Mouse (Mus musculus) heart, adult 2 months (tissue): ENCODE results near the gene Pak6. TPM values are rescaled to one million over a fixed set of nuclear protein-coding genes. Genes with fewer than 3 reads are reported as not detected.
A peak's percentile ranks its signal among the peaks of the same experiment; 100 is the strongest.

ENCODE experiments used
- DNase-seq, 2 experiments: peaks; one replicate each; pipeline ENCODE4 v3.0.0; 2021
- H3K27ac ChIP-seq: fragments of 200-600 bp; 2 replicates; pipeline ENCODE4 v1.8.1; 2022
- H3K27me3 ChIP-seq: fragments of 200-500 bp; 2 replicates; pipeline ENCODE4 v1.6.1; 2012; ENCODE audit warnings: mild to moderate bottlenecking, low read length, inconsistent platforms, mixed read lengths; ENCODE audit not compliant: control insufficient read depth, insufficient read depth
- H3K36me3 ChIP-seq: fragments of 200-500 bp; 2 replicates; pipeline ENCODE4 v1.6.1; 2012; ENCODE audit warnings: low read length, inconsistent platforms; ENCODE audit not compliant: control insufficient read depth, insufficient read depth
- H3K4me1 ChIP-seq: fragments of 200-500 bp; 2 replicates; pipeline ENCODE4 v1.6.1; 2011; ENCODE audit warnings: low read length; ENCODE audit not compliant: control insufficient read depth, insufficient read depth
- H3K4me3 ChIP-seq: fragments of 200-600 bp; 2 replicates; pipeline ENCODE4 v1.8.1; 2022
- H3K79me2 ChIP-seq: fragments of 200-500 bp; replicated peaks from 2 replicates; pipeline ENCODE4 v1.6.1; 2012; ENCODE audit warnings: mild to moderate bottlenecking, inconsistent platforms, low read length, moderate library complexity, mixed read lengths; ENCODE audit not compliant: control insufficient read depth, insufficient read depth
- H3K9ac ChIP-seq: fragments of 200-500 bp; 2 replicates; pipeline ENCODE4 v1.6.1; 2012; ENCODE audit warnings: low read depth, mild to moderate bottlenecking, control low read depth, inconsistent platforms, low read length, mixed read lengths
- CTCF ChIP-seq: fragments of 200-600 bp; IDR thresholded peaks from 2 replicates; pipeline ENCODE4 v1.8.1; 2022; ENCODE audit warnings: antibody characterized with exemption, mild to moderate bottlenecking, moderate library complexity
- EP300 ChIP-seq: fragments of 200-500 bp; IDR thresholded peaks from 2 replicates; pipeline ENCODE4 v1.6.1; 2011; ENCODE audit warnings: low read depth, low read length, control low read depth; ENCODE audit not compliant: insufficient read depth
- POLR2A ChIP-seq: fragments of 200-500 bp; IDR thresholded peaks from 2 replicates; pipeline ENCODE4 v1.6.1; 2011; ENCODE audit warnings: mild to moderate bottlenecking, low read depth, low read length, control low read depth; ENCODE audit not compliant: insufficient read depth
- WGBS: fragments of 180-500 bp; shearing (Covaris S2); methylation state at CpG from one replicate; pipeline ENCODE4 v1.1.7; 2018; 5-methylcytosine and 5-hydroxymethylcytosine counted together
- intact Hi-C: fragments of 180-260 bp; cut with DNase I; formaldehyde crosslinking; loops from one replicate; pipeline ENCODE4 v1.15.1; 2025
- long read RNA-seq: library from polyadenylated mRNA; stranded (forward); transcript quantifications from one replicate; pipeline ENCODE4 v2.0.0, GENCODE M21; 2021
- polyA plus RNA-seq: library from polyadenylated mRNA; depleted of rRNA; stranded (reverse); fragments of >200 nt; gene quantifications from 2 replicates; pipeline ENCODE4 v1.2.3, GENCODE M21; 2012; rRNA removed
- total RNA-seq, 2 experiments: library from RNA; stranded (reverse); gene quantifications; 2 replicates each; pipeline ENCODE4 v1.2.3; 2021

The Pak6 gene
- total RNA-seq (1 to 10 TPM; 6.1 to 8.1 TPM), polyA plus RNA-seq (11.1 and 12.7 TPM in 2 replicates)
- long read RNA-seq, partial matches to known transcripts: 6 of 10 reads
- long read RNA-seq, other reads (novel, unspliced or antisense): 4 of 10 reads

DNA sequence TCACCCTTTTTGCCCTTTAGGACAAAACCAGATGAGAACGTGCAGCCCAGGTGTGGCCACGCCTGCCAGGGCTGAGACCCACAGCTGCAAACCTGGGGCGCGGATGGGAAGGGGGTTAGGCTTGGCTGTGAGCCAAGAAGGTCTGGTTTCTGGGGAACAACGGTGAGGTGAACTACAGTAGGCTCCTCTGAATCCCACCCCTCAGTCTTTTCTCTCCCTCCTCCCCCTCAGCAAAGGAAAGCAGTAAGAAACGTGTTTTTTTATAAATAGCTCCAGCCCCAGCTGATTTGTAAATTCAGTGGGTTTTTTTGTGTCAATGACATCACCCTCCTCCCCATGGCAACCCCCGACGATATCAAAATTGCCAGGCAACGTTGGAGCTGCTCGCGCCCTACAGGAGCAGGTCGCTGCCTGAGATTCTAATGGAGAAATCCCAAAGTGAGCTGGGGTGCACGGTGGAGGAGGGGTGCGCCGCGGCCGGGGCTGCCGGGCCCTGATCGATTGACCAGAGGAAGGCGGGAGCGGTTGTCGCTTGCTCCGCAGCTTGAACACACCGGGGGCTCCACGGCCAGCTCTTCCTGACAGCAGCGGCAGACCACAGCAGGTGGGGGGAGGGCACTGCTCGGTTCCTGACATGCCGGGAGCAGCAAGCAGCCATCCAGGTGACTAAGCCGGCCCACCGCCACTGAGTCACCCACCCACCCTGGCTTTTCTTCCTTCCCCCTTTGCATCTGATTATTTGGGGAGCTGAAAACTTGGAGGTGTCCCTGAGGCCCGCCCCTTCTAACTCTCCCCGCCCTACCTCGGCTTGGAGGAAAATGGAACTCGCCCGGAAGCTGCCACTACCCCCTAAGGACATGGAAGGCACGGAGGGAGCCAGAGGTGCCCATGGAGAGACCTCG lies at the start of gene Pak6:
Gene Pak6 (plus strand): TSS at position 402 of the 902 bp plus-strand sequence.
- no peaks in the 10 kb centered on the region for H3K79me2 ChIP-seq
- H3K4me3 ChIP-seq: peak within 1 kb of the TSS; percentile 48
- TF ChIP-seq POLR2A: no peak
- TF ChIP-seq CTCF: no peak
- no peak for TF ChIP-seq EP300
- peaks cover 8% of the 10 kb centered on the region for H3K4me1 ChIP-seq
- H3K27ac ChIP-seq: peak within 1 kb of the TSS; percentile 64
- intact Hi-C loops: no loop called here
- no peaks in the 10 kb centered on the region; the same call in 1 of the 2 replicates for H3K27me3 ChIP-seq
- WGBS: 5% methylated on average over 37 of the region's 37 CpGs
- peak within 1 kb of the TSS; percentile 51 for H3K9ac ChIP-seq
- DNase-seq: peak in 1 of 2 experiments; percentile 18
- H3K36me3 ChIP-seq: no peaks in the 10 kb centered on the region

DNA sequence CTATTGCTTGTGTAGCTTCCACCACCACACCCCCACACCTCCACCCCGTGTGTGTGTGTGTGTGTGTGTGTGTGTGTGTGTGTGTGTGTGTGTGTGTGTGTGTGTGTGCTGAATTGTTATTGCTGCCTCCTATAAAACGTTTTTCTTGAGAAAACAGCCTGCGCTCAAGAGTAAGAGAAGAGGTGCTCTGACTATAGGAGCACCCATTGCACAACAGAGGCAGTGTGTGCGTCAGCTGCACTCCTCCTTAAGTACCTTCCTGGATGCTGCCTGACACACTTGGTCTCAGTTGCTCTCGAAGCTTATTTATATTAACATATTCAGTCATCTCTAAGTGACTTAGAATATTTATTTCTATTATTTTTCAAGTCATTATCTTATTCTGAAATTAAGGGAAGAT lies 45.1 kb upstream of the Pak6 start:
- Histone ChIP-seq H3K79me2 (no peaks in the 10 kb centered on the region), H3K36me3 (no peaks in the 10 kb centered on the region), H3K27me3 (no peaks in the 10 kb centered on the region), H3K9ac (no peak overlapping the region), H3K4me3 (no peak overlapping the region), H3K27ac (no peak overlapping the region), H3K4me1 (no peaks in the 10 kb centered on the region)
- no peak for TF ChIP-seq EP300
- no peak for TF ChIP-seq POLR2A
- TF ChIP-seq CTCF: no peak
- WGBS: 78% methylated on average over 5 of the region's 5 CpGs
- intact Hi-C loops: no loop called here
- no peak for DNase-seq

DNA sequence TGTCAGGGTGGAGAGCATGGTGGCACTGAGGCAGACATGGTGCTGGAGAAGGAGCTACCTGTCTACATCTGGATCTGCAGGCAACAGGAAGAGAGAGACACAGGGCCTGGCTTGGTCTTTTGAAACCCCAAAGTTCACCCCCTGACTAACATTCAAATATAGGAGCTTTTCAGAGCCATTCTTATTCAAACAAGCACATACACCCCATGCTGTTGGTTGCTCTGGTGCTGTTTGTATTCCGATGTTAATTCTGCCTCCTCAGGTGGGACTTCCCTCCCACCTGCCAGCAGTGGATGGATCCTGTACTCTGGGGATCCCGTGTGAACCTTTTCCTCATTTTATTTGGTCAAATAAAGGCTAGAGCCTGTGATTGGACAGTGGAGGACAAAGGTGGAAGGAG lies 43.0 kb upstream of the Pak6 start:
- Histone ChIP-seq H3K27ac (no peak overlapping the region), H3K27me3 (no peaks in the 10 kb centered on the region), H3K36me3 (no peaks in the 10 kb centered on the region), H3K79me2 (no peaks in the 10 kb centered on the region), H3K4me1 (no peaks in the 10 kb centered on the region), H3K9ac (no peak overlapping the region), H3K4me3 (no peak overlapping the region)
- intact Hi-C loops: no loop called here
- 79% methylated on average over 2 of the region's 2 CpGs for WGBS
- no peak for DNase-seq
- TF ChIP-seq POLR2A (no peak), EP300 (no peak), CTCF (no peak)

DNA sequence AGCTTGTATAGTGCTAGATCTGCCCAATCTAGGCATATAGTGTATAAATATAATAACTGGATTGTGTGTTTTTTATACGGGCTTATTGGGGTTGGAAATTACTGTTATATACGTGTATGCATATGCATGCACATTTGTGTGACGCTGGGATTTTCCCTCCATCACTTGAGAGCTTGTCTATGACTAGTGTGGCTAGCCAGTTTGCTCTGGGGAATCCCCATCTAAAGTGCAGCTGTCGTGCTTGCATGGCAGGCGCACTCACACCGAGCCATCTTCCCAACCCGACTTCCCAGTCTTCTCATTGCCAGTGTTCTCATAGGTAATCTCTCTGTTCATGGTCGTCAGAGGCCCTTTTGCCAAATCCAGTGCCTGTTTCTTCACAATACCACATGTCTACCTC lies 42.5 kb upstream of the Pak6 start:
- Histone ChIP-seq H3K27ac (no peak overlapping the region), H3K27me3 (no peaks in the 10 kb centered on the region), H3K4me3 (no peak overlapping the region), H3K4me1 (no peaks in the 10 kb centered on the region), H3K79me2 (no peaks in the 10 kb centered on the region), H3K36me3 (no peaks in the 10 kb centered on the region), H3K9ac (no peak overlapping the region)
- TF ChIP-seq EP300: no peak
- TF ChIP-seq POLR2A: no peak
- no peak for TF ChIP-seq CTCF
- intact Hi-C loops: no loop called here
- DNase-seq: no peak
- 88% methylated on average over 8 of the region's 8 CpGs for WGBS

DNA sequence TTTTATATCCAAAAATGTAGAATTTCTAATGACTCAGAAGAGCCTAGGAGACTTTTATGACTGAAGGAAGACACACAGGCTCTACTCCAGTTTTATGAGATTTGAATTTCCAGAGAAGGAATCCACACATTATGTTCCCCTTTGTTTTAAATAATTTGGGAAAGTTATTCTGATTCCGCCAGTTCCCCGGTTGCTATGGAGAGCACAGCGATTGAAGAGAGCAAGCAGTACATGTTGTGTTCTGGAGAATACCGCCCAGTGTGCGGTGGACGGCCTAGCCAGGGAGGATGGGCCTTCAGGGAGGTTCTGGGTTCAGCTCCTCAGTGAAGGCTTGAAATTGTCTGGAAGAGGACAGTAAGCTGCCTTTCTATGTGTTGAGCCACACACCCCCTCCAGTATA lies 33.8 kb upstream of the Pak6 start:
- H3K79me2 ChIP-seq: no peaks in the 10 kb centered on the region
- H3K4me3 ChIP-seq: no peak overlapping the region
- H3K36me3 ChIP-seq: no peaks in the 10 kb centered on the region
- no peak for DNase-seq
- H3K4me1 ChIP-seq: no peaks in the 10 kb centered on the region
- intact Hi-C loops: no loop called here
- no peak for TF ChIP-seq CTCF
- TF ChIP-seq POLR2A: no peak
- no peak for TF ChIP-seq EP300
- no peaks in the 10 kb centered on the region for H3K27me3 ChIP-seq
- H3K27ac ChIP-seq: no peak overlapping the region
- H3K9ac ChIP-seq: no peak overlapping the region
- 98% methylated on average over 6 of the region's 6 CpGs for WGBS

DNA sequence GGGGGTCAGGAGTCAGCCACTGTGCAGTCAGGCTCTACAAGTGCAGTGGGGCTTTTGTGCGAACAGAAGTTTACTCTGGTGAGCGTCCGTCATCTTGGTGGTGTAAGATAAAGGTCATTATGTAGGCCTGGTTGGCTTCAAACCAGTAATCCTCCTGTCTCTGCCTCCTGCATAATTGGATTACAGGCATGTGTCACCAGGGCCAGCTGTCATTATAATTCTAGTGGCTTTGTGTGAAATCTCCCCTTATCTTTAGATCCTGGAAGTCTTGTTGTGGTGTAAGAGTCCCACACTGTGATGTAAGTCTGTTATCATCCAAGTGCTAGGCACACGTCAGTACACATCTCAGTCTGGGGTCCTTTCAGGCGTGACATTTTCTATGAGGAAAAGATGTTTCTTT lies 29.7 kb upstream of the Pak6 start:
- H3K79me2 ChIP-seq: no peaks in the 10 kb centered on the region
- intact Hi-C loops: loop anchor here (10.0 kb wide), 1 partner anchor 341 kb away; no protein-coding TSS in a partner anchor
- H3K4me3 ChIP-seq: no peak overlapping the region
- no peak overlapping the region for H3K9ac ChIP-seq
- peaks cover 1% of the 10 kb centered on the region; the same call in 1 of the 2 replicates for H3K4me1 ChIP-seq
- no peaks in the 10 kb centered on the region for H3K27me3 ChIP-seq
- H3K27ac ChIP-seq: no peak overlapping the region
- no peaks in the 10 kb centered on the region for H3K36me3 ChIP-seq
- 86% methylated on average over 5 of the region's 5 CpGs for WGBS
- no peak for DNase-seq
- no peak for TF ChIP-seq EP300
- TF ChIP-seq POLR2A: no peak
- TF ChIP-seq CTCF: no peak
